Mouse (Mus musculus) retina, embryonic 14.5 days (tissue): ENCODE measurements at regions not wholly inside any gene's neighbourhood (a gene's known extent, or its start where the extent isn't known, plus 50 kb on each side); places are given as distances from the start of the nearest gene placed in this dataset.
A peak's percentile ranks its signal among the peaks of the same experiment; 100 is the strongest.

Experiments
- DNase-seq: peaks from one replicate; pipeline ENCODE4 v3.0.0-alpha.2; 2015; ENCODE audit warnings: low spot score

- DNase-seq, result no peak
Measured at GRCm38 (mm10) chr3:23127134-23127533, 1050.7 kb downstream of the Tbl1xr1 start.

- no peak for DNase-seq
Measured at GRCm38 (mm10) chr3:23135551-23135950, 1059.1 kb downstream of the Tbl1xr1 start.

- DNase-seq, result no peak
Measured at GRCm38 (mm10) chr3:23138932-23139331, 1062.5 kb downstream of the Tbl1xr1 start.

GRCm38 (mm10) chr3:23164828-23165450 is 1088.5 kb downstream of the Tbl1xr1 start:
- peak; percentile 60 for DNase-seq

DNA sequence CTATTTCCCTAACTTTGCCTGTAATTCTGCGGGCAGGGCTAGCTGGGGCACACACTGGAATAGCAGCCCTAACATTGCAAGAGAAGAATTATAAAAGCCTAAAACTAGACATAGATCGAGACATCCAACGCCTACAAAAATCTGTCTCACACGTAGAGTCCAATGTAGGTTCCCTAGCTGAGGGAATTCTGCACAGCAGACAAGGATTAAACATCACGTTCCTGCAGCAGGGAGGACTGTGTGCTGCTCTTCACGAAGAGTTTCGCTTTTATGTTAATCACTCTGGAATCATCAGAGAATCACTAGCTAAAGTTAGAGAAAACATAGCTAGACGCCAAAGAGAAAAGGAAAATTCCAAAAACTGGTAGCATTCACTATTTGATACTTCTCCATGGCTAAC is 1106.9 kb downstream of the Tbl1xr1 start:
- no peak for DNase-seq

- DNase-seq, result no peak
Measured at GRCm38 (mm10) chr3:23188479-23188878, 1112.0 kb downstream of the Tbl1xr1 start.

DNA sequence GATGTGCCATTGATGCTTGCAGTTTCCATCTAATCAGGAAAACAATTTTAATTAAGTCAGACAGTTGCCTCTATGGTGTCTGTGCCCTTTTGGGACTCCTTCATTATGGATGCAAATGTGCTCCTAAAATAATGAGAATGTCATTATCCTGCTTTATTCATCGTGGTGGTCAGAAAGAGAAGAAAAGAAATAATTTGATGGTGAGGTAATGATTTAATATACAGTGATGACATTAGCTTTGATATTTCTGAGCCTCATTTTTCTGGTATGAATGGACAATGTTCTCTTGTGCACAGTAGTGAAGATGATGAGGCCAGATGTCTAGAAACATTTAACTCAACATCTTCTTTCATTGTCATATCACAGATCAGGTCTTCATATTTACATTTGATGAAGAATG is 1123.6 kb downstream of the Tbl1xr1 start:
- peak; percentile 60 for DNase-seq

- DNase-seq, result no peak
Measured at GRCm38 (mm10) chr3:23214427-23214826, 1138.0 kb downstream of the Tbl1xr1 start.

- DNase-seq, result no peak
Measured at GRCm38 (mm10) chr3:23216754-23217153, 1140.3 kb downstream of the Tbl1xr1 start.

- no peak for DNase-seq
Measured at GRCm38 (mm10) chr3:23248291-23248690, 1171.8 kb downstream of the Tbl1xr1 start.

DNA sequence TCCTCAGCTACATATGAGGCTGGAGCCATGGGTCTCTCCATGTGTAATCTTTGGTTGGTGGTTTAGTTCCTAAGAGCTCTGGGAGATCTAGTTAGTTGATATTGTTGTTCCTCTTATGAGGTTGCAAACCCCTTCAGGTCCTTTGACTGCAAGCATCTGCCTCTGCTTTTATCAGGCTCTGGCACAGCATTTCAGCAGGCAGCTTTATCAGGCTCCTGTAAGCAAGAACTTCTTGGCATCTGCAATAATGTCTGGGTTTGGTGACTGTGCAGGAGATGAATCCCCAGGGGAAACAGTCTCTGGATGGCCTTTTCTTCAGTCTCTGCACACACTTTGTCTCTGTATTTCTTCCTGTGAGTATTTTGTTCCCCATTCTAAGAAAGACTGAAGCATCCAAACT is 1175.7 kb downstream of the Tbl1xr1 start:
- DNase-seq, result no peak

DNA sequence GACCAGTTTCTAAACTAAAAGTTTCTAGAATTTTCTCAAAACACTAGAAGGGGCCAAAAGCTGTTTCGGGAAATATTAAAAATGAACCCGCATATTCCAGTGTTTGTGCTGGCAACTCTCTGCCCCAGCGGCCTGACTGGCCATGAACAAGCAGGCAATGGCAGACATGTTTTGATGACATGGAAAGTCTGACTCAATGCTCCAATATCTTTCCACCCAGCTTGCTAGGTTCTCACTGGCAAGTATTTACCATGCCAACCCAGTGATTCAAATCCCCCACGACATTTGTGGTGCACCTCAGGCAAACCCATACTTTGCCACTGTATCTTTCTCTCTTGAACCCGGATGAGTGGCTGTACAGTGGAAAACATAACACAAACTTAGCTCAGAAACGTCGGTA is 1222.4 kb downstream of the Tbl1xr1 start:
- no peak for DNase-seq

DNA sequence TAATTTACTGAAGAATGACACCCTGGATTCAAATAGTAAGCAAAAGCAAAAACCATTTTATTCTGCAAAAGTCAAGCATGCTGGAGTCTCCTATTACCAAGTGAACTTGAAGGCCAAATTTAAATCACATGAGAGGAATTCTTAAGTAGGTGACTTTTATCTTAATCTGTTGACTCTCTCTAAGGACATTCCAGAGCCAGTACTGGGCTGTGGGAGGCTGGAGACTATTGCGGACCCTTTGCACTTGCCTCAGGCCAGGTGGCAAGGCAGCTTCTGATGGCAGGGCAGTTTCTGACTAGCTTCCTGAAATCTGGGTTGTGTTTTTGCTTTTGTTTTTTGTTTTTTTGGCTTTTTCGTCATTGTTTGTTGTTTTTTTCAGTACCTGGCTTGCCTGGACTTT is 1257.8 kb downstream of the Tbl1xr1 start:
- DNase-seq, result no peak

GRCm38 (mm10) chr3:23334958-23335357 is 1258.5 kb downstream of the Tbl1xr1 start:
- no peak for DNase-seq

DNA sequence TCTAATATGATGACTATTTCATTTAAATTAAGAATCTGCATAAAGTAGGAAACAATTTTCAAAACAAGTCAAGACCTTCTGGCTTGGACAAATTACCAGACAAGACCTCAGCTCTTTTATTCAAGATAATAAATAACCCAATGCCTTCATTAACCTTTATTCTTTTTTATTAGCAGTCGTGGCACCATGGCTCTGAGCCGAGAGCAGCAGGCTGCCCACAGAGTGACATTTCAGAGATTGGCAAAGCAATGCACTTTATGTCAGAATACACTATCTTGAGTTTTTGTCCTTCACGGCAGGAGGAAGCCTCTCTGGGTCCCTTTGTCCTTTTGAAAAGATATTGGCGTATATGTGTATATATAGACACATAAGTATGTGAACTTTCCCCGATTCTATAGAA is 1297.9 kb downstream of the Tbl1xr1 start:
- no peak for DNase-seq

- DNase-seq, result no peak
Measured at GRCm38 (mm10) chr3:23404877-23405276, 1328.4 kb downstream of the Tbl1xr1 start.

DNA sequence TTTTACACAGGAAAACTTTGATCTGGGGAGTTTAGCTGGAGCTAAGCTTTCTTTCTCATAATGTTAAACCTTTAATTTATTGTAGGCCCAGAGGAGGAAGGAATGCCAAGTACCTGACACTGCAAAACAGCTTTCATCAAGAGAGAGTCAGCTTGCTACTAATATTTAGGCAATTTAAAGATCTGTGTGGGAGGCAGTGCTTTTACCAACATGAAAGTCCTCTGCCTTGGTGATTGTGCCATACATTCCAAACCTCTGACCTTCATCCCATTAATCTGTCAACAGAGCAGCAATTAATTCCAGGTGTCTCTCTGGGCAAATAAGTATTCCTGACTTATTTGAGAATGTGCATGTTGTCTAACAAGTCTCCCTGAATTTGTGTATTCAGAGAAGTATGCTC is 1333.0 kb downstream of the Tbl1xr1 start:
- DNase-seq, result no peak

GRCm38 (mm10) chr3:23426956-23427355 is 1350.5 kb downstream of the Tbl1xr1 start:
- DNase-seq, result no peak

DNA sequence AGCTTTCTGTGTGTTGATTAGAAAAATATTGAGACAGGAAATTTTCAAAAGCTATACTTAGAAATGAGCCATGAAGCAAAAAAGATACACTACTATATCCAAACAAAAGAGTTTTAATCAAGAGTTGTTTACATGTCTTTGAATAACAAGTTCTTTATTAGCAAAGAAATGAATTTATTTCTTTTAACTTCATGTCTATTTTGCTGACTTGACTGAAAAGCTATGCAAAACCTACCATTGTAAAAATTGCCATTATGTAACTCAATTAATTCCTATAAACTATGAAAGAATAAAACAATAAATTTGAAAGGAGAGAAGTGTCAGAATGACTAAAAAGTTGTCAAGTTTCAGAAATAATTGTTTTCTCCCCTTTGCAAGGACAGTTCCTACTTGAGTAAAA is 1358.6 kb downstream of the Tbl1xr1 start:
- no peak for DNase-seq

- DNase-seq, result no peak
Measured at GRCm38 (mm10) chr3:23457720-23458119, 1381.3 kb downstream of the Tbl1xr1 start.

GRCm38 (mm10) chr3:23499889-23500288 is 1423.4 kb downstream of the Tbl1xr1 start:
- DNase-seq, result no peak

GRCm38 (mm10) chr3:23547546-23547945 is 1471.1 kb downstream of the Tbl1xr1 start:
- DNase-seq, result no peak

GRCm38 (mm10) chr3:23564340-23564739 is 1487.9 kb downstream of the Tbl1xr1 start:
- DNase-seq, result no peak

GRCm38 (mm10) chr3:23568806-23569205 is 1492.4 kb downstream of the Tbl1xr1 start:
- no peak for DNase-seq
